Mouse (Mus musculus): ENCODE data around the gene Gabarapl2. TPM values are rescaled to one million over a fixed set of nuclear protein-coding genes. Genes with fewer than 3 reads are reported as not detected.
A peak's percentile ranks its signal among the peaks of the same experiment; 100 is the strongest.

Gabarapl2 gene
- polyA plus RNA-seq, 1 experiment from 2014 or later, result 167 TPM

- peaks cover 73% of the 10 kb centered on the region for H3K36me3 ChIP-seq
- no peak overlapping the region for H3K27ac ChIP-seq
- no peaks in the 10 kb centered on the region for H3K27me3 ChIP-seq
- no peak overlapping the region for H3K4me2 ChIP-seq
- H3K4me3 ChIP-seq, result no peak overlapping the region
- WGBS, result 95% methylated on average over 2 of the region's 2 CpGs
- no peaks in the 10 kb centered on the region for H3K4me1 ChIP-seq
- ATAC-seq (ENCODE audit: insufficient number of reproducible peaks, insufficient read depth, low FRiP score, low TSS enrichment, low read depth), result no peak
- H3K9me3 ChIP-seq, result 0 out of 2 replicates have a peak, but pooled peaks cover 3% of the 10 kb centered on the region
- H3K9ac ChIP-seq, result no peak overlapping the region
Measured at GRCm38 (mm10) chr8:111975706-111976105, 35.2 kb downstream of the Gabarapl2 start.

- 0 out of 2 replicates have a peak, but pooled peaks cover 3% of the 10 kb centered on the region for H3K9me3 ChIP-seq
- peaks cover 70% of the 10 kb centered on the region for H3K36me3 ChIP-seq
- WGBS, result 84% methylated on average over 2 of the region's 2 CpGs
- H3K27ac ChIP-seq, result no peak overlapping the region
- H3K9ac ChIP-seq, result no peak overlapping the region
- H3K4me2 ChIP-seq, result no peak overlapping the region
- H3K4me3 ChIP-seq, result no peak overlapping the region
- H3K4me1 ChIP-seq, result no peaks in the 10 kb centered on the region
- ATAC-seq (ENCODE audit: insufficient number of reproducible peaks, insufficient read depth, low FRiP score, low TSS enrichment, low read depth), result no peak
- no peaks in the 10 kb centered on the region for H3K27me3 ChIP-seq
Measured at GRCm38 (mm10) chr8:111976326-111976725, 35.8 kb downstream of the Gabarapl2 start.

GRCm38 (mm10) chr8:111978147-111978546 lies 37.6 kb downstream of the Gabarapl2 start:
- no peak overlapping the region for H3K4me2 ChIP-seq
- no peak for ATAC-seq (ENCODE audit: insufficient number of reproducible peaks, insufficient read depth, low FRiP score, low TSS enrichment, low read depth)
- H3K4me1 ChIP-seq, result no peaks in the 10 kb centered on the region
- H3K27ac ChIP-seq, result no peak overlapping the region
- H3K4me3 ChIP-seq, result no peak overlapping the region
- WGBS, result 82% methylated on average over 10 of the region's 10 CpGs
- H3K9ac ChIP-seq, result no peak overlapping the region
- 0 out of 2 replicates have a peak, but pooled peaks cover 3% of the 10 kb centered on the region for H3K9me3 ChIP-seq
- peaks cover 68% of the 10 kb centered on the region for H3K36me3 ChIP-seq
- H3K27me3 ChIP-seq, result no peaks in the 10 kb centered on the region

GRCm38 (mm10) chr8:111982116-111982515 lies 41.6 kb downstream of the Gabarapl2 start:
- Histone ChIP-seq H3K4me3 (no peak overlapping the region), H3K27ac (no peak overlapping the region), H3K4me2 (no peak overlapping the region), H3K27me3 (no peaks in the 10 kb centered on the region), H3K9me3 (no peaks in the 10 kb centered on the region), H3K36me3 (peaks cover 67% of the 10 kb centered on the region), H3K9ac (no peak overlapping the region), H3K4me1 (no peaks in the 10 kb centered on the region)
- ATAC-seq (ENCODE audit: insufficient number of reproducible peaks, insufficient read depth, low FRiP score, low TSS enrichment, low read depth), result no peak
- WGBS, result 75% methylated on average over 7 of the region's 7 CpGs

DNA sequence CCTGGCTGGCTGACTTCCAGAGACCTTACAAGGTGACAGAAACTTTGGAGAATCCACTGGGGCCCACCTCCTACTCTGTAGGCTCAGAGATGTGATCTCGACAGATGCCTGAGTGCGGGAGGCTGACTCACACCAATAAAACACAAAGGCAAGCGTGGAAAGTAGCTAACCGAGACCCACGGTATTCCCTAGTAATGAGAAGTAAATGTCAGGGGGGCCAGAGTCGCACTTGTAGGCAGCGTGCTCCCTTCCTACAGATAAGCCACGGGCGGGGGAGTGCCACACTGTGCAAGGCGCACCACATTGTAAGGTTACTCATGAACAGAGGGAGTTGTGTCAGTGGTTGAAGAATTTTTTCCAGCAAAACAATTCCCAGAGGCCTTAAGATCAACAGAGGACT lies 44.0 kb downstream of the Gabarapl2 start:
- ATAC-seq (ENCODE audit: insufficient number of reproducible peaks, insufficient read depth, low FRiP score, low TSS enrichment, low read depth), result no peak
- no peak overlapping the region for H3K9ac ChIP-seq
- H3K27ac ChIP-seq, result no peak overlapping the region
- H3K27me3 ChIP-seq, result no peaks in the 10 kb centered on the region
- H3K36me3 ChIP-seq, result peaks cover 72% of the 10 kb centered on the region
- H3K4me3 ChIP-seq, result no peak overlapping the region
- 86% methylated on average over 10 of the region's 10 CpGs for WGBS
- no peaks in the 10 kb centered on the region for H3K4me1 ChIP-seq
- H3K9me3 ChIP-seq, result no peaks in the 10 kb centered on the region
- no peak overlapping the region for H3K4me2 ChIP-seq

DNA sequence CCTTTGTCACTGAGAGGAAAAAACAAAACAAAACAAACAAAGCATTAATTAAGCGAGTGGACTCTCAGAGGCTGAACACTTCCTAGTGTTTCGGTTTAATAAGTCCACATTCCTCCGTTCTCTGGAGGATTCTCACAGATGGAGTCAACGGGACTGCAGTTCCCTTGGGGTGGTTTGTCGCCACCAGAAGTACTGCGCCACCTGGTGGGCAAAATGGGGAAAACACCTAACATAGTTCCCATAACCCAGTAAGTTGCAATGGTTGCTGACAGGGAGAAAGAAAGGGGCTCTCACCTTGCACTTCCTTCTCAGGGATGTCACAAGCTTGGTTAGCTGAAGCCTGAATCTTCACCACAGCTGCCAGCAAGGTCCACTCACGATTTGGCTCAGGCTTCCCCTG lies 49.4 kb downstream of the Gabarapl2 start:
- Histone ChIP-seq H3K36me3 (peaks cover 62% of the 10 kb centered on the region), H3K9me3 (no peaks in the 10 kb centered on the region), H3K4me1 (peaks cover 6% of the 10 kb centered on the region), H3K4me2 (no peak overlapping the region), H3K4me3 (no peak overlapping the region), H3K27me3 (no peaks in the 10 kb centered on the region), H3K9ac (no peak overlapping the region), H3K27ac (no peak overlapping the region)
- 11% methylated on average over 7 of the region's 7 CpGs for WGBS
- ATAC-seq (ENCODE audit: insufficient number of reproducible peaks, insufficient read depth, low FRiP score, low TSS enrichment, low read depth), result no peak

DNA sequence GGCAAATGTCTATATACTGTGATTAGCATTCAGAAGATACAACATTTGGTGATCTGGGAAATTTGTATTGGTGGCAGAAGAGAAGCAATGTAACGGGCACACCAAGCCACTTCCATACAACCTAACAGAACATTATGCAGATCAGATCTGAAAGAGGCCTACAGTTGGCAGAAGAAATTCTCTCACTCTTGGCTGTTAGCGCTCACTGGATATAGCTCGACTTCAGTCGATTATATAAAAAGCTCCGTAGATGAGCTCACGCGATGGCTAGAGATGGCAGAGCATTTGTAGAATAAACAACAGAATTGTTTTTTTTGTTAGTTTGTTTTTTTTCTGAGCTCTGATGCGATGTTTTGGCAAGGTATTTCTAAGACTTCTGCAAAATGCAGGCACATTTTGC lies 50.8 kb downstream of the Gabarapl2 start:
- no peak for ATAC-seq (ENCODE audit: insufficient number of reproducible peaks, insufficient read depth, low FRiP score, low TSS enrichment, low read depth)
- H3K4me2 ChIP-seq, result peak overlapping the region; percentile 71
- WGBS, result 62% methylated on average over 8 of the region's 8 CpGs
- no peaks in the 10 kb centered on the region for H3K27me3 ChIP-seq
- H3K4me3 ChIP-seq, result peak overlapping the region; percentile 78
- H3K9me3 ChIP-seq, result no peaks in the 10 kb centered on the region
- peaks cover 62% of the 10 kb centered on the region for H3K36me3 ChIP-seq
- H3K27ac ChIP-seq, result no peak overlapping the region
- H3K9ac ChIP-seq, result peak overlapping the region; percentile 84
- peaks cover 6% of the 10 kb centered on the region for H3K4me1 ChIP-seq

GRCm38 (mm10) chr8:111992013-111992702 lies 51.7 kb downstream of the Gabarapl2 start, which contains the start of gene Adat1:
Gene Adat1 (minus strand): TSS chr8:111992302.
- Histone ChIP-seq H3K9me3 (no peaks in the 10 kb centered on the region), H3K27me3 (no peaks in the 10 kb centered on the region), H3K36me3 (peaks cover 64% of the 10 kb centered on the region), H3K4me1 (peaks cover 6% of the 10 kb centered on the region), H3K27ac (0 out of 2 replicates have a peak within 1 kb of the TSS, but pooled peaks have one; percentile 28), H3K4me3 (peak within 1 kb of the TSS; percentile 78), H3K4me2 (peak within 1 kb of the TSS; percentile 71), H3K9ac (peak within 1 kb of the TSS; percentile 84)
- peak; percentile 90 for ATAC-seq (ENCODE audit: insufficient number of reproducible peaks, insufficient read depth, low FRiP score, low TSS enrichment, low read depth)
- WGBS, result 5% methylated on average over 33 of the region's 33 CpGs

DNA sequence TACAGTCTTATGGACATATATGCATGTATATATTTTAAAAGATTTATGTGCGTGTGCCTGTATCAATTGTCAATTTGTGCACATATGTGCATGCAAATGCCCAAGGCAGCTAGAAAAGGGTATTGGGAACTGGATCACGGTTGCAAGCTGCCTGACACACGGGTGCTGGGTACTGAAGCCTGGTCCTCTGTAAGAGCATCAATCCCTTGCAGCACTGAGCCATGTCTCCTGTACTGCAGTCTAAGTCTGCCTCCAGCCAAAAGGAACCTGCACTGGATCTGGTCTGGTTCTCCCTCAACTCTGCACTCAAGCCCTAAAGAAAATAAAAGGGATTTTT lies 52.2 kb downstream of the Gabarapl2 start:
- WGBS, result 66% methylated on average over 3 of the region's 3 CpGs
- no peak for ATAC-seq (ENCODE audit: insufficient number of reproducible peaks, insufficient read depth, low FRiP score, low TSS enrichment, low read depth)

More for the DNA sequence above, 52.2 kb downstream of the Gabarapl2 start:
- H3K27me3 ChIP-seq, result no peaks in the 10 kb centered on the region
- peaks cover 64% of the 10 kb centered on the region for H3K36me3 ChIP-seq
- H3K4me1 ChIP-seq, result peaks cover 6% of the 10 kb centered on the region
- no peaks in the 10 kb centered on the region for H3K9me3 ChIP-seq
- H3K4me3 ChIP-seq, result peak overlapping the region; percentile 78; the same call in 1 of the 2 replicates
- H3K27ac ChIP-seq, result no peak overlapping the region
- H3K9ac ChIP-seq, result no peak overlapping the region
- 0 out of 2 replicates have a peak overlapping the region, but pooled peaks have one; percentile 71 for H3K4me2 ChIP-seq

Other genes starting within 250 kb of the Gabarapl2 start
- gene Ctrb1, start 249.7 kb upstream of the Gabarapl2 start, polyA plus RNA-seq (2015; fragmentation: Nextera tagmentation; extraction: Ambion mirVana), result 1.2 TPM in 1 of 2 replicates, not detected in the other
- gene Bcar1, start 196.9 kb upstream of the Gabarapl2 start, polyA plus RNA-seq (2015; fragmentation: Nextera tagmentation; extraction: Ambion mirVana), result 35.6 and 37.3 TPM in 2 replicates
- gene Cfdp1, start 86.4 kb upstream of the Gabarapl2 start, polyA plus RNA-seq (2015; fragmentation: Nextera tagmentation; extraction: Ambion mirVana), result 257 and 260 TPM in 2 replicates
- gene Tmem170, start 64.0 kb upstream of the Gabarapl2 start, polyA plus RNA-seq (2015; fragmentation: Nextera tagmentation; extraction: Ambion mirVana), result 8.3 and 8.6 TPM in 2 replicates
- gene Chst5, start 30.3 kb upstream of the Gabarapl2 start, polyA plus RNA-seq (2015; fragmentation: Nextera tagmentation; extraction: Ambion mirVana), result 3.4 and 3.6 TPM in 2 replicates
- gene Tmem231, start 6.8 kb upstream of the Gabarapl2 start, polyA plus RNA-seq (2015; fragmentation: Nextera tagmentation; extraction: Ambion mirVana), result 21.1 and 22.1 TPM in 2 replicates
- gene Adat1, start 51.6 kb downstream of the Gabarapl2 start, polyA plus RNA-seq (2015; fragmentation: Nextera tagmentation; extraction: Ambion mirVana), result 11.9 and 12.8 TPM in 2 replicates
- 209 and 220 TPM in 2 replicates for gene Kars, start 70.6 kb downstream of the Gabarapl2 start, polyA plus RNA-seq (2015; fragmentation: Nextera tagmentation; extraction: Ambion mirVana)
- 28.4 and 32.4 TPM in 2 replicates for gene Terf2ip, start 70.7 kb downstream of the Gabarapl2 start, polyA plus RNA-seq (2015; fragmentation: Nextera tagmentation; extraction: Ambion mirVana)
- gene Gm6793, start 74.3 kb downstream of the Gabarapl2 start, polyA plus RNA-seq (2015; fragmentation: Nextera tagmentation; extraction: Ambion mirVana), result 0.63 and 0.92 TPM in 2 replicates